Mouse (Mus musculus): ENCODE results near the gene Gas2l2. TPM values are rescaled to one million over a fixed set of nuclear protein-coding genes. Genes with fewer than 3 reads are reported as not detected.

Gas2l2 gene
- polyA plus RNA-seq, 1 experiment from 2014 or later = not detected

DNA sequence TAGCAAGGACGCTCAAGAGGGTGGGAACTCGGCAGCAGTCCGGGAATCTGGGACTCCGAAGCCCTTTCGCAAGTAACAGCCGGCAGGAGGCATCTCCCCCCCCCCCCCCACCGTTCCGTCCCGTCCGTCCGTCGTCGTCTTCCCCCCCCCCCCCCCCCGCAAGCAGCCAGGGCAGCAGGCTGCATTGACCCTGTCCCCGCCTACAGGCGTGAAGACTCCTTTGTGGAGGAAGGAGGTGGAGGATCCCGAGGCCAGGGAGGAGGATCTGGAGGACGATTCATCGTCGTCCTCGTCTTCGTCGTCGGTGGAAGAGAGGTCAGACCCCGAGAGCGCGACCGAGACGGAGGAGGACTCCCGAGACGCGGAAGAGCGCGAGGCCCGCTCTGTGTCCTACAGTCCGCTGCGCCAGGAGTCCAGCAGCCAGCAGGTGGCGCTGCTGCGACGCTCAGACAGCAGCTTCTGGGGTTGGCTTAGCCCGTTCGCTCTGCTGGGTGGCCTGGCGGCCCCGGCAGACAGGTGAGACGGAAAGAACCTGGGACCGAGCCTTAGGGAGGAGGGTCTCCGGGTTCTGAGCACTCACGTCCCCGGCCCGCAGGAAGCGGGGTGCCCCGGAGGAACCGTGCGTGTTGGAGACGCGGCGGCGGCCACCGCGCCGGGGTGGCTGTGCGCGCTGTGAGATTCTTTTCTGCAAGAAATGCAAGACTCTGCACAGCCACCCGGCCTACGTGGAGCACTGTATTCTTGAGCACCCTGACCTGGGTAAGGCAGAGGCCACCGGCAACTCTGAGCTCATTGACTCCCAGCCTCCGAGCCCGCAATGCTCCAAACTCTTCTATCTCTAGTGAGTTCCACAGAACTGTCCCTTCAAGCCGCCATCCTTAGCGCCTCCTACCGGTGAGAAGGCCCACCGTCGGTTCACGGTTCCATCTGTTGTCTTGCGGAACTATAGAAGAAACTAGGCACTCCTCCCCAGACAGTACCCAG is 11.1 kb upstream of the Gas2l2 start:
- H3K9me3 ChIP-seq = no peaks in the 10 kb centered on the region
- H3K4me3 ChIP-seq = peak overlapping the region; percentile 56
- ATAC-seq (ENCODE audit: low FRiP score, low read depth) = peak; percentile 93
- WGBS = 1% methylated on average over 65 of the region's 75 CpGs
- H3K36me3 ChIP-seq = no peaks in the 10 kb centered on the region
- peak overlapping the region; percentile 52 for H3K9ac ChIP-seq
- H3K27ac ChIP-seq = no peak overlapping the region
- peak overlapping the region; percentile 92 for H3K4me2 ChIP-seq (replicated peaks)
- H3K4me1 ChIP-seq = no peaks in the 10 kb centered on the region; the same call in 1 of the 2 replicates
- peaks cover 45% of the 10 kb centered on the region for H3K27me3 ChIP-seq (replicated peaks)

DNA sequence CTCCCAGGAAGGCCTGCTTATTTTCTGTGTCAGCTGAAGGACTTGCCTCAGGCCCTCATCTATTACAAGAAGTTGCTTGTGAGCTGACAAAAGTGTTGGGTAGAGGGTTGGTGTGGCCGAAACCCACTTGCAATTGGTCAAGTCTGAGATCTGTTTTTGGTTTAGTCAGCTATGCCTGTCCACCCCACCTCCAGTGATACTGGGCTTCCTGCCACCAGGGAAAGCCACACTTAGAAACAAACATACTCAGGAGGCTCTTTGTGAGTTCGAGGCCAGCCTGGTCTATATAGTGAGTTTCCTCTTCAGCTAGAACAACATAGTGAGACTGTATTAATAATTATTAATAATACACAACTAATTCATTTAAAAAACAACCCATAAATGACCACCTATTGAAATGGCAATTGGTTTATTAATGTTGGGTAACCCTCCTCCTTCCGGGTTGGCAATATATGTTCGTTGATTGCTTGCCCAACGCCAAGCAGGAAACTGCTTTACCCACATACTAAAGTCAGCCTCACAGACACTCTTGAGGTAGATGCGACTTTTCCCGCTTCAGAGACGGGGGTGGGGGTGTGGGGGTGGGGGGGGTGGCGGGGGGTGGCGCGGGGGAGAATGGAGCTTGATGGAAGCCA is 10.3 kb upstream of the Gas2l2 start:
- ATAC-seq (ENCODE audit: low FRiP score, low read depth) = no peak
- H3K9ac ChIP-seq = peak overlapping the region; percentile 52
- H3K4me1 ChIP-seq = no peaks in the 10 kb centered on the region; the same call in 1 of the 2 replicates
- H3K27ac ChIP-seq = no peak overlapping the region
- WGBS = 33% methylated on average over 11 of the region's 11 CpGs
- peak overlapping the region; percentile 56 for H3K4me3 ChIP-seq
- H3K27me3 ChIP-seq (replicated peaks) = peaks cover 37% of the 10 kb centered on the region
- H3K36me3 ChIP-seq = no peaks in the 10 kb centered on the region
- H3K9me3 ChIP-seq = no peaks in the 10 kb centered on the region
- H3K4me2 ChIP-seq (replicated peaks) = peak overlapping the region; percentile 92

DNA sequence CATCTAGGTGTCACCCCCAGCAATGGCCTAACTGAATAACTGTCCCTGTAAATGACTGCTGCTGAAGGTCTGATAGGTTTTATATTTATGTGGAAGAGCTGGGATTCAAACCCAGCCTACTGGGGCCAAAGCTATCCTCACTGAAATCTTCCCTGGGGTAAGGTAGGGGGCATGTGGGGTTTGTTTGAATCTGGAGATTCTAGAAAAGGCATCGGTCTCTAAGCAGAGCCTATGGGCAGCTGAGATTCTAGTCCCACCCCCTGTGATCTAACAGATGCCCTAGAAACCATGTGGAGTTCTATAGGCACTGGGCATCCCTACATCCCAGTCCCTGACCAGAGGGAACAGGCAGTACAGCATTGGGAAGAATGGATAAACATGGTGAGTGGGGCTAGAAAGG is 8.1 kb upstream of the Gas2l2 start, which contains the start of gene 1700020L24Rik:
Gene 1700020L24Rik, plus strand, starts transcription at position 301 of the 400 bp plus-strand sequence.
- Histone ChIP-seq H3K9me3 (no peaks in the 10 kb centered on the region), H3K4me1 (no peaks in the 10 kb centered on the region; the same call in 1 of the 2 replicates), H3K27me3 (replicated peaks) (peaks cover 15% of the 10 kb centered on the region), H3K4me2 (replicated peaks) (no peak within 1 kb of the TSS), H3K36me3 (no peaks in the 10 kb centered on the region), H3K4me3 (no peak within 1 kb of the TSS), H3K9ac (no peak within 1 kb of the TSS), H3K27ac (no peak within 1 kb of the TSS)
- 96% methylated on average over 1 of the region's 1 CpGs for WGBS
- no peak for ATAC-seq (ENCODE audit: low FRiP score, low read depth)

DNA sequence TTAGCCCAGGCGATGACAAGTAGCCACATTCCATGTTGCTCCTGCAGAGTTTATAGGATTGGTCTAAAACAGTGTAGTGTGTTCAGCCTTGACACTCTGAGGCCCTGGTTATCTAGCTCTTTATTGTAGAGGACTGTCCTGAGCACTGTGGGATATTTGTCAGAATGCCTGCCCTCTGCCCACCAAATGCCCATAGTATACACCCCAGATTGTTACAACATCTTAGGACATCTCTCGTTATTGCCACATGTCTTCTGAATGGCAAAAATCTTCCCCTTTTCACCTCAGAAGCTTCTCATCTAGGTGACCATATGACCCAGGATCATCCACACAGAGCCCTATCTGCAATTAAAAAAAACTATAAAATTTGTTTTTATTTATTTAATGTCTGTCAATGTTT is 3.3 kb upstream of the Gas2l2 start:
- H3K4me3 ChIP-seq = no peak overlapping the region
- H3K36me3 ChIP-seq = no peaks in the 10 kb centered on the region
- H3K9ac ChIP-seq = no peak overlapping the region
- no peak for ATAC-seq (ENCODE audit: low FRiP score, low read depth)
- no peaks in the 10 kb centered on the region for H3K9me3 ChIP-seq
- WGBS = 76% methylated on average over 2 of the region's 2 CpGs
- H3K27ac ChIP-seq = no peak overlapping the region
- no peak overlapping the region for H3K4me2 ChIP-seq (replicated peaks)
- peaks cover 25% of the 10 kb centered on the region for H3K27me3 ChIP-seq (replicated peaks)
- no peaks in the 10 kb centered on the region for H3K4me1 ChIP-seq

DNA sequence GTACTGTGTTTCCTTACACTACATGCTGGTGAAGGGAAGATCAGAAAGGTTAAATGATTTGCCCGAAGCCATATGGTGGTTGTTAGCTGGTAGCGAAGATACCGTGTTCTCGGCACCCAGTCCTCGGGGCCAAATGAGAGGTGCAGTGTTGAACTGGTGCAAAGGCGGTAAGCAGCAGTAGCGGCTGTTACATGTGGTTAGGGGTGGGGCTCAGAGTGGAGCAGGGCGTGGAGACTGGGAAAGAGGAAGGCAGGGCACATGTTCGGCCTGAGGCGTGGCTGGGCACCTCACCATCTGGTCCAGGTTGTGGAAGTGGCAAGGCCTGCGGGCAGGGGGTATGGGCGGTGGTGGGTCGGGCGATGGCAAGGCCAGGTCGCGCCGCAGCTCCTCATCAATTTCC is 2.3 kb downstream of the Gas2l2 start:
- H3K9ac ChIP-seq = no peak overlapping the region
- H3K4me3 ChIP-seq = no peak overlapping the region
- H3K27me3 ChIP-seq (replicated peaks) = peaks cover 46% of the 10 kb centered on the region
- H3K36me3 ChIP-seq = no peaks in the 10 kb centered on the region
- ATAC-seq (ENCODE audit: low FRiP score, low read depth) = no peak
- H3K9me3 ChIP-seq = no peaks in the 10 kb centered on the region
- no peaks in the 10 kb centered on the region for H3K4me1 ChIP-seq
- no peak overlapping the region for H3K27ac ChIP-seq
- H3K4me2 ChIP-seq (replicated peaks) = peak overlapping the region; percentile 26; the same call in 1 of the 2 replicates
- WGBS = 37% methylated on average over 17 of the region's 17 CpGs

DNA sequence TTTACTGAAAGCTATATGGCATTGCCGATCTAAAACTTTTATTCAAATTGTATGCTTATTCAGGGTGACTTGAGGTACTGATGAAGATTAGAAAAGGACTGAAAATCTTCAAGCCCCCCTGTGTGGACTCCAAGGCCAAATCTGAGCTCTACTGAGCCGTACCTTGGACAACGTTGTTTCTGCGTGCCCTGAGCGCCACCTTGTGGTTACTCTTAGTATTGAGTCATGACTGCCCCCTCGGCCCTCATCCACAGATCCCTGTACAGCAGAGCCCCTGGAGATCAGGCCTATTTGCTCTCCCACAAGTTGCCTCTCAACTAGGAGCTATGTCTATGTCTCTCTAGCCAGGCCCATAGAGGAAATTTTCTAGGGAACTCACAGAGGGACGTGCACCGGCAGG is 4.6 kb downstream of the Gas2l2 start:
- Histone ChIP-seq H3K4me3 (no peak overlapping the region), H3K9ac (no peak overlapping the region), H3K9me3 (no peaks in the 10 kb centered on the region), H3K27ac (no peak overlapping the region), H3K4me1 (no peaks in the 10 kb centered on the region), H3K4me2 (replicated peaks) (no peak overlapping the region), H3K27me3 (replicated peaks) (peaks cover 49% of the 10 kb centered on the region), H3K36me3 (no peaks in the 10 kb centered on the region)
- peak; percentile 72; the same call in 1 of the 2 replicates for ATAC-seq (ENCODE audit: low FRiP score, low read depth)
- whole genome bisulfite sequencing = 8% methylated on average over 8 of the region's 8 CpGs

DNA sequence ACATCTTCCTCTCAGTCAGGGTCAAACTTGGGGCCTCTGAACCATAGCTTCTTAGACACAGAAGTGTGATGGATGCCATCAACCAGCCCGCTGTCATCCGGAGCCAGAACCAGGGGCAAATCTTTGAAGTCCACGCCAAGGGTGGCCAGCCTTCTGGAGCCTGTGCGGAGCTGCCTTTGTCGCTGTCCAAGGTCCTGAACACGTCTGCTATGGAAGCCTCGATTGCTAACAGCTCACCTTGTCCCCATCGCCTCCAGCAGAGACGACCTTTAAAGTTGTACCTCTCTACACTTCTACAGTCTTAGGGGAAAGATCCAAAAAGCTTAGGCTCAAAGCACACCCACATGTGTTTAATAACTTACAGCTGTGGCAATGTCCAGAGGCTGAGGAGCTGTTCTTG is 8.0 kb downstream of the Gas2l2 start:
- Histone ChIP-seq H3K36me3 (no peaks in the 10 kb centered on the region), H3K4me2 (replicated peaks) (no peak overlapping the region), H3K4me3 (no peak overlapping the region), H3K27ac (no peak overlapping the region), H3K4me1 (peaks cover 9% of the 10 kb centered on the region; the same call in 1 of the 2 replicates), H3K27me3 (replicated peaks) (peaks cover 42% of the 10 kb centered on the region), H3K9me3 (no peaks in the 10 kb centered on the region), H3K9ac (no peak overlapping the region)
- 4% methylated on average over 9 of the region's 9 CpGs for WGBS
- ATAC-seq (ENCODE audit: low FRiP score, low read depth) = no peak

DNA sequence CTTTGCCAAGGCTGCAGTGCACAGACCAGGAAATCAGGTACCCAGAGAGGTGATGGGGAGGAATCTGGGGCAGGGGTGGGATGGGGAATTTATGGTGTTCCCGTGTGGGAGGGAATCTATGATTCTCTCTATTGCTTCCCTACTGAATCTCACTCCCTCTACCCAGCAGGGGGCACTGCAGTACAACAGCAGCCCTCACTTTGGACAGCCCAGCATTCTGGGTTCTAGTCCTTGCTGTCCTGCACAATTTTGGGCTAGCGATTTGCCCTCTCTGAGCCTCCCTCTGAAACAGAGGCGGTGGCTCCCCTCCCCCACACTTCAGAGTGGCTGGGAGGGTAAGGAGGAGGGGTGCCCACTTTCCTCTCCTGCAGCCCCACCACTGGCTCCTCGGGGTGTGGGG is 8.9 kb downstream of the Gas2l2 start:
- no peaks in the 10 kb centered on the region for H3K36me3 ChIP-seq
- no peak for ATAC-seq (ENCODE audit: low FRiP score, low read depth)
- WGBS = 34% methylated on average over 4 of the region's 4 CpGs

DNA sequence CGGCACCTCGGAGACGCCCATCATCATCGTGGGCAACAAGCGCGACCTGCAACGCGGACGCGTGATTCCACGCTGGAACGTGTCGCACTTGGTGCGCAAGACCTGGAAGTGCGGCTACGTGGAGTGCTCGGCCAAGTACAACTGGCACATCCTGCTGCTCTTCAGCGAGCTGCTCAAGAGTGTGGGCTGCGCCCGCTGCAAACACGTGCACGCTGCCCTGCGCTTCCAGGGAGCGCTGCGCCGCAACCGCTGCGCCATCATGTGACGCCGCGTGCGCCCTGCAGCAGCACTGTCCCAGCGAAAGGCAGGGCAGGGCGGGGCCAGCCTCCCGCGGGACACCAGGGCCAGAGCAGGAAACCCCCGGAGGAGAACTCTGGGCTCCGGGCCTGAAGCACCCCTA is 10.7 kb downstream of the Gas2l2 start:
- peak overlapping the region; percentile 48 for H3K4me2 ChIP-seq (replicated peaks)
- no peak for ATAC-seq (ENCODE audit: low FRiP score, low read depth)
- no peak overlapping the region for H3K9ac ChIP-seq
- H3K27ac ChIP-seq = no peak overlapping the region
- no peaks in the 10 kb centered on the region for H3K36me3 ChIP-seq
- H3K4me1 ChIP-seq = peaks cover 9% of the 10 kb centered on the region; the same call in 1 of the 2 replicates
- H3K4me3 ChIP-seq = no peak overlapping the region
- 7% methylated on average over 38 of the region's 38 CpGs for WGBS
- no peaks in the 10 kb centered on the region for H3K9me3 ChIP-seq
- H3K27me3 ChIP-seq (replicated peaks) = peaks cover 36% of the 10 kb centered on the region

More for the DNA sequence above, 8.9 kb downstream of the Gas2l2 start:
- Histone ChIP-seq H3K9ac (no peak overlapping the region), H3K4me3 (no peak overlapping the region), H3K27me3 (replicated peaks) (peaks cover 35% of the 10 kb centered on the region), H3K9me3 (no peaks in the 10 kb centered on the region), H3K27ac (no peak overlapping the region), H3K4me1 (peaks cover 9% of the 10 kb centered on the region; the same call in 1 of the 2 replicates), H3K4me2 (replicated peaks) (no peak overlapping the region)

DNA sequence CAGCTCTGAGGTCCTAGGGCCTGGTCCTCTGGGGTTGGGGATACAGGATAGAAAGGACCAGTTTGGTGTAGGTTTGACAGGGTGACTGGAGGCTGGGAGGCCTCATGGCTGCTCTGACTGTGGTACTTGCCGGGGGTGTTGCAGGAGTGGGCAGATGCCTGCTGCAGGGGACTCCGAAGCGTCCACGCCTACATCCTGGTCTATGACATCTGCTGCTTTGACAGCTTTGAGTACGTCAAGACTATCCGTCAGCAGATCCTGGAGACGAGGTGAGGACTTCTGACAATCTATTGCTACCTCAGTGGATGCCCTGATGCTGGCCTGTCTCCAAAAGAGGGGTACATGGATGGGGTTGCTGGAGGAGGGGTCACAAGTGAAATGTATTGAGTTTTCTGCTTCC is 11.5 kb downstream of the Gas2l2 start:
- Histone ChIP-seq H3K4me3 (no peak overlapping the region), H3K36me3 (no peaks in the 10 kb centered on the region), H3K4me1 (peaks cover 9% of the 10 kb centered on the region; the same call in 1 of the 2 replicates), H3K9ac (no peak overlapping the region), H3K4me2 (replicated peaks) (no peak overlapping the region), H3K27me3 (replicated peaks) (peaks cover 34% of the 10 kb centered on the region), H3K27ac (no peak overlapping the region), H3K9me3 (no peaks in the 10 kb centered on the region)
- no peak for ATAC-seq (ENCODE audit: low FRiP score, low read depth)
- 83% methylated on average over 7 of the region's 7 CpGs for WGBS

DNA sequence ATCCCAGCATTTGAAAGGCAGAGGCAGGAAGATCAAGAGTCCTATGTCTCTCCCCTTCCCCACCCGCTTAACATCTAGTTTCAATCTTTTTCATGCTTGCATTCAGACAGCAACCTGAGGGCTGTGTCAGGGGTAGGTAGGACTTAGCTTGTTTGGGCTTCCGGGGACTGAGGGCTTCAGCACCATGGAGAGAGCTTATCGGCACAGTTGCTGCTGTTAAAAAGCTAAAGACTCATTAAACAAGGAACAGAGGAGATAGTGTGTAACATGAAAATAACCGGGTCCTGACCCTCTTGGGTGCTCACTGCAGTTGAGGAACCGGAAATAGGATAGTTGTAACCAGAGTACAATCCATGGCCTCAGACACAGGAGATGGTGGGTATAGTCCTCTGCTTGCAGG is 12.2 kb downstream of the Gas2l2 start:
- no peak overlapping the region for H3K27ac ChIP-seq
- H3K27me3 ChIP-seq (replicated peaks) = peaks cover 33% of the 10 kb centered on the region
- H3K4me2 ChIP-seq (replicated peaks) = no peak overlapping the region
- WGBS = 20% methylated on average over 5 of the region's 5 CpGs
- peaks cover 9% of the 10 kb centered on the region; the same call in 1 of the 2 replicates for H3K4me1 ChIP-seq
- no peaks in the 10 kb centered on the region for H3K9me3 ChIP-seq
- no peak for ATAC-seq (ENCODE audit: low FRiP score, low read depth)
- no peaks in the 10 kb centered on the region for H3K36me3 ChIP-seq
- no peak overlapping the region for H3K4me3 ChIP-seq
- H3K9ac ChIP-seq = no peak overlapping the region

DNA sequence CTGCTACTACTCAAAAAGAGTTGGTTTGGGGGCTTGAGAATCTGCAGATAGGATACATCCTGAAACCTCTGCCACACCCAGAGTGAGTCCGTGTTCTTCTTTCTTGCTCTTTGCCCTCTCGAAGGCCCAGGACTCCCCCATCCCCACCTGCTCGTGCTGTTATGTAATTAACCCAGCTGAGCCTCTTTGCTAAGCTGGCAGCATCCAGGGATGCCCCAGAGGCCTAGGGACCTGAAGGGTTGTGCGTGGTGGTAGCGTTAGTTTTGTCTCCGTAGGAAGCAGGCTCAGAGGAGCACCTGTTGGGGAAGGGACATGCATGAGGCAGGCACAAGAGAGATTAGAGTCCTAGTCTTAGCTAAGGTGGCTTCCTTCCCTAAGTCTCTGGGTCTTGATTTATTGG is 18.7 kb downstream of the Gas2l2 start:
- Histone ChIP-seq H3K27me3 (replicated peaks) (0 out of 2 replicates have a peak, but pooled peaks cover 3% of the 10 kb centered on the region), H3K4me1 (peaks cover 17% of the 10 kb centered on the region), H3K4me3 (peak overlapping the region; percentile 96), H3K36me3 (no peaks in the 10 kb centered on the region), H3K9me3 (no peaks in the 10 kb centered on the region), H3K9ac (peak overlapping the region; percentile 93), H3K27ac (no peak overlapping the region), H3K4me2 (replicated peaks) (peak overlapping the region; percentile 90)
- no peak for ATAC-seq (ENCODE audit: low FRiP score, low read depth)
- WGBS = 29% methylated on average over 6 of the region's 6 CpGs

Measured in neural tube, embryonic 12.5 days (tissue).